Mouse (Mus musculus) megakaryocyte-erythroid progenitor cell, adult 5 weeks (primary cell): Measurements from ENCODE around the gene D17Wsu92e. TPM values are rescaled to one million over a fixed set of nuclear protein-coding genes. Genes with fewer than 3 reads are reported as not detected.

ENCODE experiments used
- polyA plus RNA-seq: library from polyadenylated mRNA; stranded (reverse); fragments of >175 nt; gene quantifications from 2 replicates; pipeline ENCODE4 v1.2.3, GENCODE M21; 2012

The D17Wsu92e gene
- 56.1 and 64.2 TPM in 2 replicates for polyA plus RNA-seq

DNA sequence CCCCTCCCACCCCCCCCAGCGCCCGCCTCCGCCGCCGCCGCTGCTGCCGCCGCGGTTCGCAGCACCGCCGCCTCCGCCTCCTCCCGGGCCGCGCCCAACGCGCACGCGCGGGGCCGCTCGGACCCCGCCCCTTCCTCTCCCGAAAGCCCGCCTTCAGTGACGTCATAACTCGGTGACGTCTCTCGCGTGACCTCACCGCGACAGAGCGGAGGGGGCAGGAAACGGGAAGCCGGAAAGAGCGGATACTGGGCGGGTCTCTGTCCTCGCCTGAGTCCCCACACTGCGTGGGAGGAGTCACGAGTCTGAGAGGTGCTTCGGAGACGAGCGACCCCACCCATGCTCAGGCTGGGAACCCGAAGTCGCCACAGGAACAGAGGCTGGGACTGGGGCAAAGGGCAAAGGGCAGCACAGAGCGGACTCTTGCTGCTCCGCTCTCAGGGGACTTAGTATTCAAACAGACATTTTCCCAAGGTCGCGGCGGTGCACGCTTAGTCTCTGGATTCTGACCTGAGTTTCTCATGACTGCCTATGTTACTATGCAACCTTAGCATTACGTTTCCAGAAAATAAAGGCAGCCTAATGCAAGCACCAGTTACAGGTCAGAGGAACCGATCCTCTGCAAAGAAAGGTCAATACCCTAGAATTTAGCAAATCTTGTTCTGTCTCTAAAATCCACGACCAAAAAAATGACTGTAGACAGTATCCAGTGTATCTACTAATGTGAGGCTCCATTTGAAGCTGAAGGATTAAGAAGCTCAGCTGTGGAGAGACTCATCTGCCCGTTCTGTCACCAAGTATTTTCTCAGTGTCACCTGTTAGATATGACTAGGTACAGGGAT lies at the start of gene D17Wsu92e:
TSS of gene D17Wsu92e (minus strand) at position 81 of the 839 bp plus-strand sequence.

DNA sequence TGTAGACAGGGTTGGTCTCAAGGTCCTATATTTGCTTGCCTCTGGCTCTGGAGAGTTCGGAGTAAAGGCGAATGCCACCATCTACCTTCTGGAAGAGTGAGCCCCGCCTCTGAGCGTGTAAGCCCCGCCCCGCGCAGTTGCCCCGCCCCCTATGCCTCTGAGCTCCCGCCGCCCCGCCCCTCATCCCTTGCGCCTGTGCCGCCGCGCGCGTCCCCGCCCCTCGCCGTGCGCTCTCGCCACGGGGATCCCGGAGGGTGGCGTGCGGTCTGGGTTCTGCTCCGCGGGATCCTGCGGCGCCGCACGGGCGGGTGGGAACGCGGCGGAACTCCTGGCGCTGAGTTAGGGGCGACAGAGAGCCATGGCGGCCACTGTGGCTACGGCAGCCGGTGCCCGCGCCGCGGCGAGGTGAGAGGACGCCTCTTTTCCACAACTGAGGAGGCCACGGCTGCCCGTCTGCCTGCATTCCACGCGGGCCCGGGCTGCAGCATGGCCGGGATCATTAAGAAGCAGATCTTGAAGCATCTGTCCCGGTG lies 35.9 kb upstream of the D17Wsu92e start, which contains the start of gene Uhrf1bp1:
TSS of gene Uhrf1bp1 (plus strand) at position 177 of the 533 bp plus-strand sequence.

DNA sequence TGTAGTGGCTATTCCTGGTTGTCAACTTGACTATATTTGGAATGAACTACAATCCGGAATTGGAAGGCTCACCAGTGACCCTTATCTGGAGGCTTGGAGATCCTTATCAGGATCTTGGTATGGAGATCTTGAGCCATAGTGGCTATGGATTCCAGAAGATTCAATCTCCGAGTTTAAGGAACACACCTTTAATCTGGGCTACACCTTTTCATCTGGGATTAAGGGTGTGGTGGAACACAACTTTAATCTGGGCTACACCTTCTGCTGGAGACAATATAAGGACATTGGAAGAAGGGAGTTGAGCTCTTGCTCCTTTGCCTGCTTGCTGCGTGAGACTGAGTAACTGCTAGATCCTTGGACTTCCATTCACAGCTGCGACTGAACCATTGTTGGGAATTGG lies 17.4 kb upstream of the D17Wsu92e start, which contains the start of gene Snrpc:
TSS of gene Snrpc (plus strand) at position 301 of the 400 bp plus-strand sequence.

DNA sequence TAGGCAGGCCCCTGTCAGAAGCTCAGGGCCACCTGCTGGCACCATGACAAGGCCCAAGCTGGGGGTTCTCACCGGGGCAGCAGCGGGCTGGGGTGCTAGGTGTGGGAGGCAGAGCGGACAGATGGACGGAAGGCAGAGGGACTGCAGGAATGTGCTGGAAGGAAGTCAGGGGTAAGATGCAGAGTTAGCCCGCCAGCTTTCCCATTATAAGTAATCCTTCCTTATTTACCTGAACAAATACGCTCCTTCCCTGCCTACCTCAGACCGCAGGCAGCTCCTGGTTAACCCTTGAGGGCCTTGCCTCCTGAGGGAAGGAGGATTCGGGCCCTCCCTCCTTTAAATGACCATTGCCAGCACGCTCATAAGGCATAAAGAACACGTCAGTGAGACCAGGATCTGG lies 91.7 kb downstream of the D17Wsu92e start, which contains the start of gene Spdef:
TSS of gene Spdef (minus strand) at position 186 of the 400 bp plus-strand sequence.

Other genes with a start within 250 kb of the D17Wsu92e start
- 188 and 237 TPM in 2 replicates for gene Nudt3, start 197.2 kb downstream of the D17Wsu92e start, polyA plus RNA-seq
- gene RPS10-NUDT3, start 185.4 kb downstream of the D17Wsu92e start, polyA plus RNA-seq: not detected in 2 replicates
- gene Rps10, start 184.0 kb downstream of the D17Wsu92e start, polyA plus RNA-seq: 3,162 and 3,167 TPM in 2 replicates
- gene Pacsin1, start 165.1 kb downstream of the D17Wsu92e start, polyA plus RNA-seq: 0.49 and 0.80 TPM in 2 replicates
- gene Spdef, start 91.7 kb downstream of the D17Wsu92e start, polyA plus RNA-seq: 0.39 TPM in 1 of 2 replicates, not detected in the other
- 395 and 434 TPM in 2 replicates for gene Snrpc, start 17.5 kb upstream of the D17Wsu92e start, polyA plus RNA-seq
- 11.3 and 12.2 TPM in 2 replicates for gene Uhrf1bp1, start 35.8 kb upstream of the D17Wsu92e start, polyA plus RNA-seq
- 85.1 and 98.0 TPM in 2 replicates for gene Anks1, start 88.7 kb upstream of the D17Wsu92e start, polyA plus RNA-seq
- gene Taf11, start 89.2 kb upstream of the D17Wsu92e start, polyA plus RNA-seq: 48.9 and 59.4 TPM in 2 replicates